Mouse (Mus musculus) stomach, postnatal 0 days (tissue): Measurements from ENCODE around the gene Fhod1. TPM values are rescaled to one million over a fixed set of nuclear protein-coding genes. Genes with fewer than 3 reads are reported as not detected.
A peak's percentile ranks its signal among the peaks of the same experiment; 100 is the strongest.

Source experiments
- ATAC-seq: fragments of 200-750 bp; cut with Nextera tagmentation; 2 replicates; pipeline ENCODE4 v1.8.0; 2017; ENCODE audit not compliant: low FRiP score, low TSS enrichment
- DNase-seq: peaks from one replicate; pipeline ENCODE4 v3.0.0-alpha.2; 2016; ENCODE audit warnings: low spot score
- H3K27ac ChIP-seq: fragments of 300-500 bp; sonication (generic); replicated peaks from 2 replicates; pipeline ENCODE4 v1.5.1; 2014; ENCODE audit warnings: mild to moderate bottlenecking, control low read depth
- H3K27me3 ChIP-seq: fragments of 300-500 bp; sonication (generic); 2 replicates; pipeline ENCODE4 v1.6.1; 2014; ENCODE audit warnings: low read length; ENCODE audit not compliant: control insufficient read depth, insufficient read depth
- H3K36me3 ChIP-seq: fragments of 300-500 bp; sonication (generic); 2 replicates; pipeline ENCODE4 v1.6.1; 2014; ENCODE audit warnings: low read length, mixed read lengths; ENCODE audit not compliant: control insufficient read depth, insufficient read depth
- H3K4me1 ChIP-seq: fragments of 300-500 bp; sonication (generic); replicated peaks from 2 replicates; pipeline ENCODE4 v1.6.1; 2014; ENCODE audit warnings: antibody characterized with exemption; ENCODE audit not compliant: control insufficient read depth, insufficient read depth
- H3K4me2 ChIP-seq: fragments of 300-500 bp; sonication (generic); replicated peaks from 2 replicates; pipeline ENCODE4 v1.6.1; 2014; ENCODE audit warnings: low read depth, mild to moderate bottlenecking, control low read depth, moderate library complexity
- H3K4me3 ChIP-seq: fragments of 300-500 bp; sonication (generic); 2 replicates; pipeline ENCODE4 v1.5.1; 2014; ENCODE audit warnings: low read depth, low read length, control low read depth
- H3K9ac ChIP-seq: fragments of 300-500 bp; sonication (generic); 2 replicates; pipeline ENCODE4 v1.6.1; 2014; ENCODE audit warnings: mild to moderate bottlenecking, low read length, control low read depth, mixed read lengths
- H3K9me3 ChIP-seq: fragments of 300-500 bp; sonication (generic); 2 replicates; pipeline ENCODE4 v1.6.1; 2016; ENCODE audit warnings: low read length; ENCODE audit not compliant: control insufficient read depth
- CTCF ChIP-seq: IDR thresholded peaks from 2 replicates; pipeline ENCODE4 v1.5.1; 2016; ENCODE audit warnings: antibody characterized with exemption, low read depth, mild to moderate bottlenecking, moderate library complexity
- EP300 ChIP-seq: optimal IDR thresholded peaks from 2 replicates; pipeline ENCODE3; 2016; ENCODE audit warnings: antibody characterized with exemption
- WGBS: fragments of 180-500 bp; shearing (Covaris S2); extraction: QIAGEN DNeasy Blood & Tissue Kit; methylation state at CpG from one replicate; pipeline ENCODE4 v1.1.7; 2014; 5-methylcytosine and 5-hydroxymethylcytosine counted together
- polyA plus RNA-seq: library from polyadenylated mRNA; unstranded; fragments of >200 nt; fragmentation: Nextera tagmentation; extraction: Ambion mirVana; gene quantifications from 2 replicates; pipeline ENCODE4 v1.2.1, GENCODE M21; 2015

The Fhod1 gene
- polyA plus RNA-seq, 1 experiment from 2014 or later = 0.63 TPM

DNA sequence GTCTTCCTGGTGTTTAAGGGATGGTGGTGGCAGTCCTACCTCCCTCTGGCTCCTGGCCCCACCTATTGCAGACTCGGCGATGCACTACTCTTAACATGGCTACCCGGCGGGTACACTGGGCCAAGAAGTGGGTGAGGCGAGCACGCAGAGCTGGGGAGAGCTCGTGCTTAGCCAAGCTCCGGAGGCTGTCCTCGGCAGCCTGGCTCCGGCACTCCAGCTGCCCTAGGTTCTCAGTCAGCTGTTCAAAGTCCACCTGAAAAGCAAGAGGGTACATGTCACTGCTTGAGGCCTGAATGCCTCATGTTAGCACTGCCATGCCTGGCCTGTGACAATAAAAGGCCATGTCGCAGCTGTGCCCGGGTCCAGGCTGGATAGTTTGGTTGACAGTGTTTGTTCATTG, 17.4 kb downstream of the Fhod1 start:
- TF ChIP-seq EP300 (no peak), CTCF (no peak)
- ATAC-seq (no peak), DNase-seq (no peak)
- H3K9ac ChIP-seq = no peak overlapping the region
- H3K4me2 ChIP-seq = no peak overlapping the region
- no peaks in the 10 kb centered on the region for H3K9me3 ChIP-seq
- H3K36me3 ChIP-seq = peaks cover 40% of the 10 kb centered on the region
- H3K4me1 ChIP-seq = peaks cover 11% of the 10 kb centered on the region
- H3K27me3 ChIP-seq = no peaks in the 10 kb centered on the region
- H3K27ac ChIP-seq = no peak overlapping the region
- WGBS = 93% methylated on average over 12 of the region's 12 CpGs
- no peak overlapping the region for H3K4me3 ChIP-seq

DNA sequence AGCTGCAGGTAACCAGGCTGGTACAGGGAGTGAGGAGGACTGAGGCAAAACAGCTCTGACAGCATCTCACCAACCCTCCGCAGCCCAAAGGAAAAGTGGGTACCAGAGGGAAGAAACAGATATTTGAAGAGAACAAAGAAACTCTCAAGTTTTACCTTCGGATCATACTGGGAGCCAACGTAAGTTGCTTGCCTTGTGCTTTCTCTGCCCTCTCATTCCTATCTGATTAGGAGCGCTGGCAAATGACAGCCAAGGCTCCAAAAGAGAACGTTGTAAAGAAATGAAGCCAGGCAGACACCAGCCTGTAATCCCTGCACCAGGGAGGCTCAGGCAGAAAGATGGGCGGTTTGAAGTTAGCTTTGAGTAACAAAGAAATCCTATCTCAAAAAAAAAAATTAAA, 20.8 kb downstream of the Fhod1 start:
- peak overlapping the region; percentile 68 for H3K9ac ChIP-seq
- ATAC-seq = no peak
- H3K4me2 ChIP-seq = peak overlapping the region; percentile 90
- no peaks in the 10 kb centered on the region for H3K9me3 ChIP-seq
- H3K36me3 ChIP-seq = peaks cover 30% of the 10 kb centered on the region
- H3K27me3 ChIP-seq = no peaks in the 10 kb centered on the region
- H3K4me1 ChIP-seq = peaks cover 12% of the 10 kb centered on the region
- 34% methylated on average over 6 of the region's 6 CpGs for WGBS
- peak overlapping the region; percentile 87 for H3K4me3 ChIP-seq
- peak; percentile 19 for DNase-seq
- TF ChIP-seq CTCF = no peak
- no peak for TF ChIP-seq EP300
- H3K27ac ChIP-seq = peak overlapping the region; percentile 82

- no peak for TF ChIP-seq EP300
- peak; percentile 74 for TF ChIP-seq CTCF
- H3K27me3 ChIP-seq = no peaks in the 10 kb centered on the region
- peak; percentile 92 for ATAC-seq
- peak within 1 kb of the TSS; percentile 87 for H3K4me3 ChIP-seq
- under 1% methylated on average over 36 of the region's 36 CpGs for WGBS
- H3K27ac ChIP-seq = peak within 1 kb of the TSS; percentile 82
- H3K4me2 ChIP-seq = peak within 1 kb of the TSS; percentile 90
- peaks cover 12% of the 10 kb centered on the region for H3K4me1 ChIP-seq
- H3K9me3 ChIP-seq = no peaks in the 10 kb centered on the region
- peak; percentile 97 for DNase-seq
- peaks cover 25% of the 10 kb centered on the region for H3K36me3 ChIP-seq
- H3K9ac ChIP-seq = peak within 1 kb of the TSS; percentile 82
These were observed 21.5 kb downstream of the Fhod1 start, which contains the start of the genes Lrrc29 and Tmem208 for GRCm38 (mm10) chr8:105326141-105326672. TSS of gene Lrrc29 (minus strand) at chr8:105326278. TSS of gene Tmem208 (plus strand) at chr8:105326354.

- TF ChIP-seq EP300 = no peak
- no peak for TF ChIP-seq CTCF
- DNase-seq (no peak), ATAC-seq (peak; percentile 19)
- Histone ChIP-seq H3K4me3 (peak overlapping the region; percentile 87), H3K27me3 (no peaks in the 10 kb centered on the region), H3K9ac (peak overlapping the region; percentile 82), H3K4me2 (peak overlapping the region; percentile 90), H3K27ac (peak overlapping the region; percentile 65; the same call in 1 of the 2 replicates), H3K36me3 (peaks cover 25% of the 10 kb centered on the region), H3K4me1 (peaks cover 12% of the 10 kb centered on the region), H3K9me3 (no peaks in the 10 kb centered on the region)
- WGBS = under 1% methylated on average over 12 of the region's 12 CpGs
These were observed 22.1 kb downstream of the Fhod1 start for GRCm38 (mm10) chr8:105325641-105326093.

DNA sequence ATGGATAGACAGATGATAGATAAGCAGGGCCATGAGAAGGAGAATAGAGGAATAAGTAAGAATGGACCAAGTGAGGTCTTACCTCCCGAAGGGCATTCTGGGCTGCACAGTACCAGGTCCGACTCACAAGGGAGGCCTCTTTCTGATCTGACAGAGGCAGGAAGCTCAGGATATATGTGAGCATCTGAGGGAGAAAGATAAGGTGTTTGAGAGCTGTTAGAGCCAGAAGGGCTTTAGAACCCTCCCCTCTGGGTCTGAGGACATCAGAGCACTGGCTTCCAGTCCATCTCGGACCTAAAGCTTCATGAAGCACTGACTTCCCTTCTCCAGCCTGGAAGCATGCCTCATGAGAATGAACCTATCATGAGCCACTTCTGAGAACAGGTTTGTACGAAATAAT, 24.6 kb downstream of the Fhod1 start:
- no peak overlapping the region for H3K4me3 ChIP-seq
- no peak for ATAC-seq
- 88% methylated on average over 4 of the region's 4 CpGs for WGBS
- H3K9ac ChIP-seq = no peak overlapping the region
- H3K27me3 ChIP-seq = no peaks in the 10 kb centered on the region
- no peak overlapping the region for H3K4me2 ChIP-seq
- H3K36me3 ChIP-seq = peaks cover 6% of the 10 kb centered on the region
- TF ChIP-seq EP300 (no peak), CTCF (no peak)
- DNase-seq = no peak
- no peaks in the 10 kb centered on the region for H3K9me3 ChIP-seq
- H3K27ac ChIP-seq = no peak overlapping the region
- H3K4me1 ChIP-seq = peaks cover 12% of the 10 kb centered on the region

DNA sequence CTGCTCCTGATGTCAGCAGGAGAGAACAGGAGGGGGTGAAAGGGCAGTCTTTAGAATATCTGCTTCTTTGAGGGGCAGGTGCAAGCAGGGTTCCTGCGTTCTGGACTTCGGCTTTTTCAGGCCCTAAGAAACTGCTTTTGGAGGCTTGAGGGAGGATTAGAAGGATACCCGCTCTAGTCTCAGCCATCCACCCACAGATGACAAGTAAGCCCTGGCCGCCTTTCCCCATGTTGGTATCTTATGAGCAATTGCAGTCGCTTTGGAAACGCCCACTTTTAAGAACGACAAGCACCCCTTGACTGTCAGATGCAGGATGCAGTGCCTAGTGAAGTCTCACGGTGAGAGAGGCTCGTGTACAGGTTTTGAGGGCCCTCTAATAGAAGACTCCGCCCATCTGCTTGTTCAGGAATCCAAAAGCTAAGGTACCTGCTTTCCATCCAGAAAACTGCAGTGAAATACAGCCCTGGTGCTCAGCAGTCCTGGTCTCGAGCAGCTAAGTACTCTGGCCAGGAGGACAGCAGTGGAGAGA, 29.0 kb downstream of the Fhod1 start:
- DNase-seq (peak; percentile 10), ATAC-seq (no peak)
- Histone ChIP-seq H3K9me3 (no peaks in the 10 kb centered on the region), H3K4me3 (no peak overlapping the region), H3K36me3 (peaks cover 11% of the 10 kb centered on the region; the same call in 1 of the 2 replicates), H3K4me2 (no peak overlapping the region), H3K9ac (no peak overlapping the region), H3K27ac (no peak overlapping the region), H3K27me3 (no peaks in the 10 kb centered on the region), H3K4me1 (no peaks in the 10 kb centered on the region)
- TF ChIP-seq EP300 (no peak), CTCF (no peak)
- WGBS = 78% methylated on average over 11 of the region's 11 CpGs
